Mouse (Mus musculus) cerebellum, adult 11 months (tissue): ENCODE measurements at regions not wholly inside any gene's neighbourhood (a gene's known extent, or its start where the extent isn't known, plus 50 kb on each side); places are given as distances from the start of the nearest gene placed in this dataset.

ENCODE experiments used
- DNase-seq: peaks from one replicate; pipeline ENCODE4 v3.0.0; 2022

- no peak for DNase-seq
These were observed 61.6 kb downstream of the Skor1 start for GRCm38 (mm10) chr9:63087195-63087594.

- DNase-seq: no peak
These were observed 62.1 kb downstream of the Skor1 start for GRCm38 (mm10) chr9:63086671-63087070.

- DNase-seq: no peak
These were observed 65.9 kb downstream of the Skor1 start for GRCm38 (mm10) chr9:63082830-63083229.

GRCm38 (mm10) chr9:63082311-63082710 lies 66.5 kb downstream of the Skor1 start:
- DNase-seq: no peak

- no peak for DNase-seq
These were observed 68.4 kb downstream of the Skor1 start for GRCm38 (mm10) chr9:63080406-63080805.

GRCm38 (mm10) chr9:63075252-63075651 lies 73.5 kb downstream of the Skor1 start:
- no peak for DNase-seq

- no peak for DNase-seq
These were observed 74.0 kb downstream of the Skor1 start for GRCm38 (mm10) chr9:63074803-63075202.

- DNase-seq: no peak
These were observed 74.6 kb downstream of the Skor1 start for GRCm38 (mm10) chr9:63074023-63074750.

- no peak for DNase-seq
These were observed 77.7 kb downstream of the Skor1 start for GRCm38 (mm10) chr9:63071032-63071431.

GRCm38 (mm10) chr9:63069919-63070318 lies 78.8 kb downstream of the Skor1 start:
- DNase-seq: no peak

- DNase-seq: no peak
These were observed 79.3 kb upstream of the Pias1 start for GRCm38 (mm10) chr9:63067054-63067406.

- DNase-seq: no peak
These were observed 78.8 kb upstream of the Pias1 start for GRCm38 (mm10) chr9:63066384-63067053.

GRCm38 (mm10) chr9:63063525-63063924 lies 75.8 kb upstream of the Pias1 start:
- no peak for DNase-seq

- no peak for DNase-seq
These were observed 73.0 kb upstream of the Pias1 start for GRCm38 (mm10) chr9:63060740-63061139.

GRCm38 (mm10) chr9:63059234-63059842 lies 71.6 kb upstream of the Pias1 start:
- peak; percentile 1 for DNase-seq

- no peak for DNase-seq
These were observed 70.9 kb upstream of the Pias1 start for GRCm38 (mm10) chr9:63058506-63059233.

- DNase-seq: no peak
These were observed 69.1 kb upstream of the Pias1 start for GRCm38 (mm10) chr9:63056695-63057349.

- no peak for DNase-seq
These were observed 64.5 kb upstream of the Pias1 start for GRCm38 (mm10) chr9:63052181-63052580.

- no peak for DNase-seq
These were observed 63.9 kb upstream of the Pias1 start for GRCm38 (mm10) chr9:63051631-63052030.

- DNase-seq: no peak
These were observed 61.6 kb upstream of the Pias1 start for GRCm38 (mm10) chr9:63049290-63049689.

- DNase-seq: no peak
These were observed 59.3 kb upstream of the Pias1 start for GRCm38 (mm10) chr9:63046981-63047380.

GRCm38 (mm10) chr9:63045531-63045930 lies 57.8 kb upstream of the Pias1 start:
- no peak for DNase-seq

GRCm38 (mm10) chr9:63043304-63043703 lies 55.6 kb upstream of the Pias1 start:
- no peak for DNase-seq
